Mouse (Mus musculus) adrenal gland, adult 2 months (tissue): Measurements from ENCODE around the gene Mboat2. TPM values are rescaled to one million over a fixed set of nuclear protein-coding genes. Genes with fewer than 3 reads are reported as not detected.

Experiments used
- DNase-seq: peaks from one replicate; pipeline ENCODE4 v3.0.0; 2021
- polyA plus RNA-seq: library from polyadenylated mRNA; depleted of rRNA; stranded (reverse); fragments of >200 nt; gene quantifications from 2 replicates; pipeline ENCODE4 v1.2.3, GENCODE M21; 2012
- total RNA-seq, 2 experiments: library from RNA; stranded (reverse); gene quantifications; 2 replicates each; pipeline ENCODE4 v1.2.3; 2021

The Mboat2 gene
- total and polyA plus RNA-seq, 3 experiments: 4.2 to 23.0 (median 12.5) TPM

DNA sequence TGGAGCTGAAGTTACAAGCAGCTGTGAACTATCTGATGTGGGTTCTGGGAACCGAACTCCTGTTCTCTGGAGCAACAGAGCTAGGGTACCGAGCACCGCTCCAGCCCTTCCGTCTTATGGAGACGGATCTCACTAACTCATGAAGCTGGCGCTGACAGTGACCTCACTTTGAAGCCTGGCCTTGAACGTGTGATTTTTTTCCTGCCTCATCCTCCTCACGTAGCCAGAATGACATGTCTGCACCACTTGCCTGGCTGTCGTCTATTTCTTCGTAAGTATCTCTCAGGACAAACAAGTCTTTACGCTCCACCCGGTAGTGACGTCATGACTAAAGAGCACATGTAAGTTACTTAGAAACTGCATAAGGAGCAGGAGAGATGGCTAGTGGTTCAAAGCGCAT lies 116.4 kb downstream of the Mboat2 start:
- peak; percentile 37 for DNase-seq

DNA sequence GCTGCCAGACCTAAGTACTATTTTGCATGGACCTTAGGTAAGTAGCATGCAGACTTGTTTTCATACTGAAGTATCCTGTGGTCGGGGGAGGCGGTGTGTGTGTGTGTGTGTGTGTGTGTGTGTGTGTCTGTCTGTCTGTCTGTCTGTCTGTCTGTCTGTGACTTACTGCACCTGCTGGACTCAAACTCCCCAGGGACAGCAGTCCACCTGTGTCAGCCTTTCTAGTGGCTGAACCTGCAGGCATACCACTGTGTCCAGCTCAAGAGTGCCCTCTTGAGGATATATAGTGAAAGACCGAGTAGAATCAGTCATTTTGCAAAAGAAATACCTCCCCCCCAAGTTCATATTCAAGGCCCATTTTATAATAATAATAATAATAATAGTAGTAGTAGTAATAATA lies 117.7 kb downstream of the Mboat2 start:
- peak; percentile 41 for DNase-seq

DNA sequence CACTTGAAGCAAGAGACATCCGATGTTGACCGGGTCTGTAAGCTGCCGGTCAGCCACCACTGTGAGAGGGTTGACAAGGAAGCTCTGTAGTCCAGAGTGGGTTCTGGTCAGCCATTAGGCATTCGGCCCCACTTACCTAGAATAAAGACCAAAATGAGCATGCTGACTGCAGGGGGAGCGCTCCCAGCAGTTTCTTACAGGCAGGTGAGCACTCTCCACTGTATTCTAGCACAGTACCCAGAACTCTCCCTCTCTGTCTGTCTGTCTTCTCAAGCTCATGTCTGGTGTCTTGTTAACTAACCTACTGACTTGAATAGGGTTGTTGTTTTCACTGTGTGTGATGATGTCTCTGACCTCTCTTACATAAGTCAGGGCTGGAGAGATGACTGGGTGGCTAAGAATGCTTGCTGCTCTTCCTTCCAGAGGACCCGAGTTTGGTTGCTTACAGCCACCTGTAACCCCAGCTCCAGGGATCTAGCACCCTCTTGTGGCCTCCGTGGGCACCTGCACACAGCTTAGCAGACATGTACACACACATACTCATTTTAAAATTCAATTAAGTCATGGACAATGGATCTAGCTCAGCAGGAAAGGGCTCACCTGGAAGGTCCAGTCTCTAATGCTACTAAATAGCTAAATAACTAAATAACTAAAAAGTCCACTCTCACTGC lies 119.8 kb downstream of the Mboat2 start:
- DNase-seq: no peak

- DNase-seq: peak; percentile 48
These were observed 121.5 kb downstream of the Mboat2 start for GRCm38 (mm10) chr12:24952147-24952546.

GRCm38 (mm10) chr12:24955137-24955536 lies 124.5 kb downstream of the Mboat2 start:
- DNase-seq: no peak

DNA sequence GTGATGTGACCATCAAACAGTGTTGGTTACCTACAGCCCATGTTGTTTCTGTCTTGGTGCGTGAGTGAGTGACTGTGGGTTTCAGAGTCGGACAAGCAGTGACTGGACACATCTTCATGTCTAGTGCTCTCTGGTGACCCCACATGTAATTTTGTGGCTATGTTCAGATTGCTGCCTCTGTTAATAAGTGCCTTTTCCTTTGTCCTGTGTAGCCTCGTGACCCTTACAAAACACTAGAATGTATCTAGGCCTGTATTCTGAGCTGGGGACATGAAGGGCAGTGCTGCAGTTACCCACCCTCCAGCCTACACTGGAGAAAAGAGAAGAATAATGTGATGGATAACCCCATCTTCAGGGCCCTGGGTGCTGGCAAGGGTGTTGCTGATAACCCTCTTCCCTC lies 127.8 kb downstream of the Mboat2 start:
- no peak for DNase-seq

DNA sequence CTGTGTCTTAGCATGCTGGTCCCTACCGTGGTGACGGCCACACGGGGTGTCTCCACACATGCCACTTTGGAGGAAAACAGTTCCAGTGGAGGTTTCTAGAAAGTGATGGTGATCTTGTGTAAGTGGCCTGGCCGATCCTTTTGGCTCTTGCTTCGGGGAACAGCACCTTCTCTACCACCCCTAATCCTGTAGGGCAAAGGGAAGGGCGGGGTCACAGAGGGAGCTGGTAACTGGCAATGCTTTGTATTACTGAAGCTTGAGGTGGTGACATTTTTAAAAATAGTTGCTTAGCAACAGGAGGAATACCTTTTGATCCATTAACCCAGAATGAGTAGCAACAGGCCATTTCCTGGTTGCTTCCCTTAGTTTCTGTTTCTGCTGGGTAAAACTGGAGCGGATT lies 131.1 kb downstream of the Mboat2 start:
- no peak for DNase-seq

GRCm38 (mm10) chr12:24962362-24962967 lies 131.8 kb downstream of the Mboat2 start:
- no peak for DNase-seq

DNA sequence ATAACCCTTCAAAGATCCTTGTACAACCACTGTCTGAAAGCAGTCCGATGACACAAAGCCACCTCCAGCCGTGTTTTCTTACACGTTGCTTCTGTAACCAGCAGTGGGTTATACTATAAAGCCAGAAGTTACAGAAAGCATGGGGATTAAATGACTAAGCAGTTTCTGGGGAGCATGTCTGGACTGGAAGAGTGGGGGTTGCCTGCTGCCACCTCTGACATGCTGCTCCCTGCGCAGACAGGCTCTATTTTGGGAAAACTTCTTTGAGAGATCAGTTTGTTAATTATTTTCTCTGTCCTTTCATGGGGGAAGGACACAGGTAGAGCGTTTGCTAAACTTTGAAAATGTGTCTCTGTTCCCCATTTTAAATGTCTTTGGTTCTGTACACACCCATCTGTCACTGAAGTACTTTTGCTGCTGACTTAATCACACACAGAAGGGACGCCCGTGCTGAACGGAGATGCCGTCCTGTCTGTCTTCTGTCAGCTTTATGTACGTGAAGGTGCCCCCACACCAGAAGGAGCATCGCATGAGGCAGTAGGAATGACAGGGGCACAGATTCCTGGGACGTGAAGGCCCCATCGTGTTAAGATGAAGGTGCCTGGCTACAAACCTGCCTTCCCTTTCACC lies 132.8 kb downstream of the Mboat2 start:
- DNase-seq: no peak

GRCm38 (mm10) chr12:24965406-24965805 lies 134.7 kb downstream of the Mboat2 start:
- peak; percentile 45 for DNase-seq

GRCm38 (mm10) chr12:24966046-24966445 lies 135.4 kb downstream of the Mboat2 start:
- no peak for DNase-seq

GRCm38 (mm10) chr12:24971490-24972200 lies 141.0 kb downstream of the Mboat2 start:
- no peak for DNase-seq

- DNase-seq: no peak
These were observed 142.0 kb downstream of the Mboat2 start for GRCm38 (mm10) chr12:24972371-24973350.

- DNase-seq: no peak
These were observed 142.9 kb downstream of the Mboat2 start for GRCm38 (mm10) chr12:24973586-24973985.

GRCm38 (mm10) chr12:24974446-24975114 lies 143.9 kb downstream of the Mboat2 start, which contains the start of gene Kidins220:
Gene Kidins220, plus strand, starts transcription at chr12:24974925.
- DNase-seq: peak; percentile 95

DNA sequence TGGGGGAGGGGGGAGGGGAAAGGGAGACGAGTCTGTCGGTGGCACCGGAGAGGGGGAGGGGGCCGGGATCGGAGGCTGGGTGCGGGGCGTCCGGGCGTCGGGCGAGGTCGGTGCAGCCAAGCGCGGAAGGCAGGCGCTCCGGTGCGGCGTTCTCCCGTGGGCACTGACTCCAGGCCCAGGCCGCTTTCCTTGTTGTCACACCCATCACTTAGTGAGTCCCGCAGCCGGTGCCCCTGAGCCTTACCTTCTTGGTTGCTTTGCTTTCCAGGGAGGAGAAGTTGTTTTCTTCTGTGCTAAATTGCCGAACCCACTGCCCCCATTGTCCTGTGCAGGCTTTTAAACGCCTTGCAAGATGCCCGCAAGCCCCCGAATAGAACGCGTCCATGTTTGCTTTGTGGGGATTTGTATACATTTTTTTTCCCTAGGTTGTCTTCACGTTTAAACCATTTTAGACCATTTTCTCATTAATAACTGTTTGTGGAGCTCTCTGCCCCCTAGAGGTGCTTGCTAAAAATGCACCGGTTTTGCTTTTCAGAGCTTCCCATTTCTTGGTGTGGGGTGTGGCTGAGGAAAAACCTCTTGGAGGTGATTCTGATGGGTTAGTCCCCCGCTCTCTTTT lies 144.5 kb downstream of the Mboat2 start:
- DNase-seq: peak; percentile 75

GRCm38 (mm10) chr12:24985226-24985625 lies 154.5 kb downstream of the Mboat2 start:
- no peak for DNase-seq

GRCm38 (mm10) chr12:24995350-24995749 lies 164.7 kb downstream of the Mboat2 start:
- no peak for DNase-seq

DNA sequence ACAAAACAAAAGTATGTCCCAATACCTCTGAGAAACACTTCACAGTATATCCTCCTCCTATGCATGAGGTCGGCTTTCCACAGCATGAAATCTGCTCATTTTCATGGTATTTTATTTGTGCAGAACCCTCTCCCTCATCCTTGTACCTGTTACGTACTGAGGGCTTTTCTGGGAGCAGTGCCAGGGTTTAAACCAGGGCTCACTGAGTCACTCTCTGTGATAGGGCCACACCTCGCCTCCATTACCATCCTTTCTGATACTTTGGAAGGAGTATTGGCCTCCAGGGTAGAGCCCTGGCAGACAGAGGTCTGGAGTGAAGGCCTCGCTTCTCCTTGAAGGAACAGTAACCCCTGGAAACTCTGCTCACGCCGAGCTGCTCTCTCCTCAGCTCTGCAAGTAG lies 174.7 kb downstream of the Mboat2 start:
- peak; percentile 10 for DNase-seq

DNA sequence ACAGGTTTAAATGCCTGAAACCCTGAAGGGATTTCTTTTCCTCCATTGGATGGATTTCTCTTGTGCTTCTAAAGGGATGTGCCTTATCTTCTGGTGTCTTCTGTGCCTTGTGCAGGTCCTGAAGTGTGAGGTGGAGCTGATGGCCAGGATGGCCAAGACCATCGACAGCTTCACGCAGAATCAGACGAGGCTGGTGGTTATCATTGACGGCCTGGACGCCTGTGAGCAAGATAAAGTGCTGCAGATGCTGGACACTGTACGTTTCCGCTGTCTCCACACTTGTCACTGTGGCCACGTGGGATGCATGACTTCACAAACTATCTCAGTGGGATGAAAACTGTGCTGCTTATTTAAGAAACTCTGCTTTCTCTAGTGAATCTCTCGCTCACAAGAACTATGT lies 179.3 kb downstream of the Mboat2 start:
- no peak for DNase-seq
